Mouse (Mus musculus) neural tube, embryonic 13.5 days (tissue): ENCODE data around the gene Wdr60. TPM values are rescaled to one million over a fixed set of nuclear protein-coding genes. Genes with fewer than 3 reads are reported as not detected.

ENCODE experiments used
- ATAC-seq: fragments of 200-750 bp; cut with Nextera tagmentation; 2 replicates; pipeline ENCODE4 v1.8.0; 2017; ENCODE audit warnings: low read depth, mild to moderate bottlenecking, moderate TSS enrichment, moderate library complexity
- H3K27ac ChIP-seq: fragments of 300-500 bp; sonication (generic); replicated peaks from 2 replicates; pipeline ENCODE4 v1.5.1; 2015; ENCODE audit warnings: moderate library complexity, mild to moderate bottlenecking, inconsistent platforms
- H3K27me3 ChIP-seq: fragments of 300-500 bp; sonication (generic); 2 replicates; pipeline ENCODE4 v1.6.1; 2015; ENCODE audit warnings: mild to moderate bottlenecking, inconsistent platforms
- H3K36me3 ChIP-seq: fragments of 300-500 bp; sonication (generic); 2 replicates; pipeline ENCODE4 v1.6.1; 2015; ENCODE audit warnings: mild to moderate bottlenecking, inconsistent platforms
- H3K4me1 ChIP-seq: fragments of 300-500 bp; sonication (generic); replicated peaks from 2 replicates; pipeline ENCODE4 v1.6.1; 2015; ENCODE audit warnings: inconsistent platforms
- H3K4me2 ChIP-seq: fragments of 300-500 bp; sonication (generic); 2 replicates; pipeline ENCODE4 v1.6.1; 2015; ENCODE audit warnings: inconsistent platforms, mild to moderate bottlenecking, moderate library complexity
- H3K4me3 ChIP-seq: fragments of 300-500 bp; sonication (generic); 2 replicates; pipeline ENCODE4 v1.5.1; 2015; ENCODE audit warnings: mild to moderate bottlenecking, inconsistent platforms
- H3K9ac ChIP-seq: fragments of 300-500 bp; sonication (generic); 2 replicates; pipeline ENCODE4 v1.6.1; 2015; ENCODE audit warnings: moderate library complexity, mild to moderate bottlenecking, inconsistent platforms
- H3K9me3 ChIP-seq: fragments of 300-500 bp; sonication (generic); 2 replicates; pipeline ENCODE4 v1.6.1; 2016; ENCODE audit warnings: inconsistent platforms
- WGBS: fragments of 180-500 bp; shearing (Covaris S2); methylation state at CpG from one replicate; pipeline ENCODE4 v1.1.7; 2015; 5-methylcytosine and 5-hydroxymethylcytosine counted together
- polyA plus RNA-seq: library from polyadenylated mRNA; unstranded; fragments of >200 nt; fragmentation: Nextera tagmentation; extraction: Ambion mirVana; gene quantifications from 2 replicates; pipeline ENCODE4 v1.2.1, GENCODE M21; 2015

Gene Wdr60
- polyA plus RNA-seq, 1 experiment from 2014 or later = 20.6 TPM

DNA sequence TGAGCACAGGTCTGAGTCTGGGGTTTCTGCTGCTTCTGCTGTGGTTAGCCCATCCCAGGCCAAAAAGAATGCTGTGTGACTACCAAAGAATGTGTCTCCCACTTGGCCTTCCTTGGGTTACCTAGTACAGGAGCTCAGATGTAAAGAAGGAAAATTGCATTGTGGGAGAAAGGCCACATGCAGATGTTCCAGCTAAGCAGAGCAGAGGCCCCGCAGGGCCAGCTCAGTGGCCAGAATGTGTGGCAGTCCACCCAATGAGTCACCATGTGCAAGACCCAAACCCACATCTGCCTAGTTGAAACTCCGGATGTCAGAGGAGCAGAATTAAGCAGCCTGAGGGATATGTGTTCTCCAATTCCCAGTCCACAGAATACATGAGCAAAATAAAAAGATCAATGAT lies 4.5 kb downstream of the Wdr60 start:
- H3K4me1 ChIP-seq = peaks cover 16% of the 10 kb centered on the region; the same call in 1 of the 2 replicates
- H3K27me3 ChIP-seq = no peaks in the 10 kb centered on the region
- H3K4me2 ChIP-seq = no peak overlapping the region
- H3K9me3 ChIP-seq = no peaks in the 10 kb centered on the region
- H3K27ac ChIP-seq = no peak overlapping the region
- WGBS = 88% methylated on average over 2 of the region's 2 CpGs
- H3K4me3 ChIP-seq = no peak overlapping the region
- no peak overlapping the region for H3K9ac ChIP-seq
- H3K36me3 ChIP-seq = peaks cover 20% of the 10 kb centered on the region
- no peak for ATAC-seq

- Histone ChIP-seq H3K36me3 (peaks cover 27% of the 10 kb centered on the region), H3K27ac (no peak overlapping the region), H3K4me2 (no peak overlapping the region), H3K4me3 (no peak overlapping the region), H3K9me3 (no peaks in the 10 kb centered on the region), H3K27me3 (no peaks in the 10 kb centered on the region), H3K4me1 (0 out of 2 replicates have a peak, but pooled peaks cover under 1% of the 10 kb centered on the region), H3K9ac (no peak overlapping the region)
- ATAC-seq = no peak
- 93% methylated on average over 11 of the region's 11 CpGs for WGBS
Measured at GRCm38 (mm10) chr12:116255636-116256035, 7.2 kb downstream of the Wdr60 start.

DNA sequence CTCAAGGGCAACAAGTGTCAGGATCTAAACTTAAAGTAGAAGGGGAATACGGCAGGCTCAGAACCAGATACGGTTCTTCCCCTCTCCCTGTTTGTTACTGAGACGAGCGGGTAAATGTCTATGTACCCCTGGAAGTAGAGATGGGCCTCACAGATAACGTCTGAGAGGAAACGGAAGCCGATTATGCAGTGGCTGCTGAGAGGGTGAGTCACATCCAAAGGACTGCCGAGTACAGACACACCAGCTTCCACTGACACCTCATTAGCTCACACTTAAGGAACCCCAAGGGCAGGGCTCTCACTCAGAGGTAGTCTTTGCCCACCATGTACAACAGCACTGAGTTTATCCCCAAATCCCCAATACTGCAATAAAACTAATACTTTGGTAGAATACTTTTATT lies 8.2 kb downstream of the Wdr60 start:
- Histone ChIP-seq H3K36me3 (peaks cover 27% of the 10 kb centered on the region), H3K4me1 (no peaks in the 10 kb centered on the region), H3K9me3 (no peaks in the 10 kb centered on the region), H3K4me2 (no peak overlapping the region), H3K27me3 (no peaks in the 10 kb centered on the region), H3K9ac (no peak overlapping the region), H3K4me3 (no peak overlapping the region), H3K27ac (no peak overlapping the region)
- no peak for ATAC-seq
- WGBS = 83% methylated on average over 8 of the region's 8 CpGs

DNA sequence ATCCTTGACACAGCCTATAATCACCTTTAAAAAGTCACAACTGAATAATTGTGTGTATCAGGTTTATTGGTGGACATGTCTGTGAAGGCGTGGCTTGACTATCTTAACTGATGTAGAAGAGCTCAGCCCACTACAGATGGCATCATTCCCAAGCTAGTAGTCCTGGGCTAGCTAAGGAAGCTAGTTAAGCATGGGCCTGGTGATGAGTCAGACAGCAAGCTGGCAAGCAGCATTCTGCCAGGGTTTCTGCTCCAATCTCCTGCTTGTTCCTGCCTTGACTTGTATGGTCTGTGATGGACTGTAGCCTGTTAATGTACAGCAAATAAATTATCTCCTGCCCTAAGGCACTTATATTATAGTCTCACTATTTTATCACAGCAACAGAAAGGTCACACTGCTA lies 18.2 kb downstream of the Wdr60 start:
- H3K27ac ChIP-seq = no peak overlapping the region
- no peak overlapping the region for H3K4me3 ChIP-seq
- H3K9me3 ChIP-seq = no peaks in the 10 kb centered on the region
- H3K4me1 ChIP-seq = no peaks in the 10 kb centered on the region
- no peak overlapping the region for H3K4me2 ChIP-seq
- no peaks in the 10 kb centered on the region for H3K27me3 ChIP-seq
- ATAC-seq = no peak
- peaks cover 54% of the 10 kb centered on the region for H3K36me3 ChIP-seq
- 86% methylated on average over 1 of the region's 1 CpGs for WGBS
- no peak overlapping the region for H3K9ac ChIP-seq

- 77% methylated on average over 3 of the region's 3 CpGs for WGBS
- Histone ChIP-seq H3K9me3 (no peaks in the 10 kb centered on the region), H3K4me1 (no peaks in the 10 kb centered on the region), H3K4me2 (no peak overlapping the region), H3K27ac (no peak overlapping the region), H3K36me3 (peaks cover 24% of the 10 kb centered on the region), H3K4me3 (no peak overlapping the region), H3K27me3 (no peaks in the 10 kb centered on the region), H3K9ac (no peak overlapping the region)
- ATAC-seq = no peak
Measured at GRCm38 (mm10) chr12:116238803-116239202, 24.0 kb downstream of the Wdr60 start.

GRCm38 (mm10) chr12:116238370-116238769 lies 24.5 kb downstream of the Wdr60 start:
- no peak overlapping the region for H3K27ac ChIP-seq
- no peak overlapping the region for H3K9ac ChIP-seq
- H3K36me3 ChIP-seq = peaks cover 24% of the 10 kb centered on the region
- no peak overlapping the region for H3K4me3 ChIP-seq
- no peaks in the 10 kb centered on the region for H3K27me3 ChIP-seq
- H3K4me2 ChIP-seq = no peak overlapping the region
- ATAC-seq = no peak
- H3K4me1 ChIP-seq = no peaks in the 10 kb centered on the region
- no peaks in the 10 kb centered on the region for H3K9me3 ChIP-seq

- no peak for ATAC-seq
- 85% methylated on average over 3 of the region's 3 CpGs for WGBS
- no peak overlapping the region for H3K9ac ChIP-seq
- H3K36me3 ChIP-seq = peaks cover 17% of the 10 kb centered on the region
- no peaks in the 10 kb centered on the region for H3K9me3 ChIP-seq
- no peak overlapping the region for H3K4me3 ChIP-seq
- no peak overlapping the region for H3K4me2 ChIP-seq
- H3K27me3 ChIP-seq = no peaks in the 10 kb centered on the region
- no peak overlapping the region for H3K27ac ChIP-seq
- H3K4me1 ChIP-seq = no peaks in the 10 kb centered on the region
Measured at GRCm38 (mm10) chr12:116236658-116237057, 26.2 kb downstream of the Wdr60 start.

DNA sequence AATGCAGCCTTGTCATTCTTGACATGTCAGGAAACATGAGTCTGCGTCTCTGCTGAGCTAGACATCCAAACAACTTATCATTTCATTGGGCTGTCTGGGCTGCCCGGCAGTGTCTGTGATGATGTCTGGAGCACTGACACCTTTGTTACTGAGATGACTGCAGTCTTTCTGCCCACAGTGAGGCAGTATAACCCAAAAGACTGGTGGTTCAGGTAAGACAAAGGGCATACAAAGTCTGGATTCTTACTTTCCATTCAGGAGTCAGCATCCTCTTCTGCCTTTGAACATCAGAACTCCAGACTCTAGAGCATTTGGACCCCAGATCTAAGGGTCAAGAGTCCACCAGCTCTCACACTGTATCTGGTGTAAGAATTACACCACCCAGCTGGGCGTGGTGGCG lies 27.5 kb downstream of the Wdr60 start:
- H3K4me1 ChIP-seq = no peaks in the 10 kb centered on the region
- no peak for ATAC-seq
- no peak overlapping the region for H3K27ac ChIP-seq
- 85% methylated on average over 4 of the region's 4 CpGs for WGBS
- no peak overlapping the region for H3K4me2 ChIP-seq
- no peaks in the 10 kb centered on the region for H3K27me3 ChIP-seq
- H3K9ac ChIP-seq = no peak overlapping the region
- no peak overlapping the region for H3K4me3 ChIP-seq
- H3K9me3 ChIP-seq = no peaks in the 10 kb centered on the region
- H3K36me3 ChIP-seq = peaks cover 9% of the 10 kb centered on the region; the same call in 1 of the 2 replicates

DNA sequence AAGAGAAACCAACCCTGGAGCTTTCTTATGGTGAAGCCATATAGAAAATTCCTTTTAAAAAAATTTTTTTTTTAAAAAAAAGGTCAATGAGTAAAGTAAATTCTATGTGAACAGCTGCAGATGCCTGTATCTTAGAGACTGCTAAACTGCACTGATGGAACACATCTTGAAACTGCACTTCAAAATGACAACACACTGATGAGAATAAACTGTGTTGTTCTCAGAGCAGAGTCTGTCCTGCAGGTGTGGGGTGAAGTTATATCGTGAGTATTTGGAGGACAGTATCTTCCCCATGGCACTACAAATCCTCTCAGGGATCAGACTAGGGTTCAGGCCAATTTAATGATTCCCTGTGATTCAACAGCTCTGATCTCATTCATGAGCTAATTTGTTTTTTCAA lies 30.8 kb downstream of the Wdr60 start:
- 96% methylated on average over 1 of the region's 1 CpGs for WGBS
- ATAC-seq = no peak
- H3K4me2 ChIP-seq = no peak overlapping the region
- no peak overlapping the region for H3K9ac ChIP-seq
- H3K9me3 ChIP-seq = no peaks in the 10 kb centered on the region
- peaks cover 6% of the 10 kb centered on the region; the same call in 1 of the 2 replicates for H3K36me3 ChIP-seq
- H3K27ac ChIP-seq = no peak overlapping the region
- no peaks in the 10 kb centered on the region for H3K27me3 ChIP-seq
- no peaks in the 10 kb centered on the region for H3K4me1 ChIP-seq
- H3K4me3 ChIP-seq = no peak overlapping the region

GRCm38 (mm10) chr12:116231612-116232011 lies 31.2 kb downstream of the Wdr60 start:
- H3K36me3 ChIP-seq = peaks cover 9% of the 10 kb centered on the region
- H3K9me3 ChIP-seq = no peaks in the 10 kb centered on the region
- H3K27ac ChIP-seq = no peak overlapping the region
- H3K4me1 ChIP-seq = no peaks in the 10 kb centered on the region
- no peak overlapping the region for H3K9ac ChIP-seq
- no peak for ATAC-seq
- H3K4me2 ChIP-seq = no peak overlapping the region
- H3K4me3 ChIP-seq = no peak overlapping the region
- 81% methylated on average over 12 of the region's 12 CpGs for WGBS
- H3K27me3 ChIP-seq = no peaks in the 10 kb centered on the region

DNA sequence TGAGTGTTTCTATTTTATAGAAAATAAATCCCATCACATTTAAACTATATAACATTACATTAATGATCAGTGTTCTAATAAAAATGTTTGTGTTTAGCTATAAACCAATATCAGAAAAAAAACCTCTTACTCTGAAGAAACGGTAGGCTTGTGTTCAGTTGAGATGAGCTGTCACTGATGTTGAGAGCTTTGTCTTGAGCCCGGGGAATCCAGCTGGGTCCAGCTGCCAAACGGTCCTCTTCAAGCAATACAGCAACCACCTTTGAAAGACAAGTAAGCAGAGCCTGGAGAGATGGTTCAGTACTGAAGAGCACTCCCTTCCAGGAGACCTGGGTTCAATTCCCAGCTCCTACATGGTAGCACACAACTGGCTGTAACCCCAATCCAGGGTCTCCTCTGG lies 33.4 kb downstream of the Wdr60 start:
- H3K4me1 ChIP-seq = no peaks in the 10 kb centered on the region
- no peaks in the 10 kb centered on the region for H3K9me3 ChIP-seq
- no peak overlapping the region for H3K4me2 ChIP-seq
- WGBS = 80% methylated on average over 3 of the region's 3 CpGs
- no peak overlapping the region for H3K9ac ChIP-seq
- H3K27me3 ChIP-seq = no peaks in the 10 kb centered on the region
- H3K36me3 ChIP-seq = peaks cover 30% of the 10 kb centered on the region
- H3K27ac ChIP-seq = no peak overlapping the region
- no peak overlapping the region for H3K4me3 ChIP-seq
- ATAC-seq = no peak

- no peak overlapping the region for H3K27ac ChIP-seq
- no peaks in the 10 kb centered on the region for H3K4me1 ChIP-seq
- no peaks in the 10 kb centered on the region for H3K27me3 ChIP-seq
- 91% methylated on average over 10 of the region's 10 CpGs for WGBS
- no peak for ATAC-seq
- no peak overlapping the region for H3K4me2 ChIP-seq
- H3K9ac ChIP-seq = no peak overlapping the region
- H3K4me3 ChIP-seq = no peak overlapping the region
- no peaks in the 10 kb centered on the region for H3K9me3 ChIP-seq
- H3K36me3 ChIP-seq = peaks cover 43% of the 10 kb centered on the region
Measured at GRCm38 (mm10) chr12:116226289-116227057, 36.3 kb downstream of the Wdr60 start.

- Histone ChIP-seq H3K27ac (no peak overlapping the region), H3K27me3 (no peaks in the 10 kb centered on the region), H3K4me2 (no peak overlapping the region), H3K4me1 (no peaks in the 10 kb centered on the region), H3K36me3 (peaks cover 43% of the 10 kb centered on the region), H3K9ac (no peak overlapping the region), H3K9me3 (no peaks in the 10 kb centered on the region), H3K4me3 (no peak overlapping the region)
- 93% methylated on average over 2 of the region's 2 CpGs for WGBS
- ATAC-seq = no peak
Measured at GRCm38 (mm10) chr12:116223107-116223506, 39.7 kb downstream of the Wdr60 start.
